Mouse (Mus musculus): Measurements from ENCODE around the gene Rad51c. TPM values are rescaled to one million over a fixed set of nuclear protein-coding genes. Genes with fewer than 3 reads are reported as not detected.
"Not testable (repeated sequence)": the region's sequence is repeated elsewhere in the genome, so short reads cannot be mapped to it uniquely, and the experiment has no call there.

Rad51c gene
- polyA plus RNA-seq, 1 experiment from 2014 or later = 4.5 TPM

DNA sequence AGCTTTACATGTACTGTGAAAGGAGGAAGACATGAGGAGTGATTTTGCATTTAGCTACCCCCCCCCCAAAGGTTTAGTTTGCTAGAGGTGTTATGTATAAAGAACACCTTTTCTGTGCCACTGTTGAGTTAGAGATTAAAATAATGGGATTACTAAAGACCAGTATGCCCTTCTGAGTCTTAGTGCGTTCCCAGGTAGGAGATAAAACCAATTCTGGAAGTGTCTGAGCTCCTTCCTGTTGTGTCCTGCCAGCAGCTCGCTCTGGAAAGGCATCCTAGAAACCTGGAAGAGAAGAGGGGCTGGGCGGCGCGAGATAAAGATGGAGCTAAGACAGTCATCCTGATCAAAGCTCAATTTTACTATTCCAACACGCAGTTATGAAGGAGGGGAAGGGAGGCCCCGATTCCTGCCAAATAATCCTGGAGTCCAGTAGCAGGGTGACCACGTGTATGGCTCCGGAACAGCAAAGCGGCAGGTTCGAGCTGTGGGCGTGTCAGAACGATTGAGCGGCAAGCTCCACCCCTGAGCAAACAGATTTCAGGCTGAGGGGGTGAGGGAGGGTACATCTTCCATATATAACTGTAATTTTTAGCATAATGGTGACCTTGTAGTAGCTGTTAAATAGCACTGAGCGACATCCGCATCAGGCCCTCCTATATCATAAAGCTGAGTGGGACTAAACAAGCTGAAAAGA is 40.1 kb upstream of the Rad51c start:
- Histone ChIP-seq H3K9me3 (no peaks in the 10 kb centered on the region), H3K4me2 (no peak overlapping the region), H3K36me3 (replicated peaks) (no peaks in the 10 kb centered on the region), H3K9ac (no peak overlapping the region), H3K4me1 (peaks cover 18% of the 10 kb centered on the region; the same call in 1 of the 2 replicates), H3K27ac (0 out of 2 replicates have a peak overlapping the region, but pooled peaks have one; percentile 21), H3K4me3 (no peak overlapping the region), H3K27me3 (replicated peaks) (no peaks in the 10 kb centered on the region)
- no peak for ATAC-seq (replicated peaks)
- WGBS = 8% methylated on average over 16 of the region's 16 CpGs

DNA sequence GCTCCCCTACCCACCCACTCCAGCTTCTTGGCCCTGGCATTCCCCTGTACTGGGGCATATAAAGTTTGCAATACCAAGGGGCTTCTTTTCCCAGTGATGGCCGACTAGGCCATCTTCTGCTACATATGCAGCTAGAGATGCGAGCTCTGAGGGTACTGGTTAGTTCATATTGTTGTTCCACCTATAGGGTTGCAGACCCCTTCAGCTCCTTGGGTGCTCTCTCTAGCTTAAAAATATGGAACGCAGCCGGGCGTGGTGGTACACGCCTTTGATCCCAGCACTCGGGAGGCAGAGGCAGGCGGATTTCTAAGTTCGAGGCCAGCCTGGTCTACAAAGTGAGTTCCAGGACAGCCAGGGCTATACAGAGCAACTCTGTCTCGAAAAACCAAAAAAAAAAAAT is 39.3 kb upstream of the Rad51c start:
- not testable (repeated sequence) for H3K9ac ChIP-seq; H3K36me3 ChIP-seq (replicated peaks); H3K4me2 ChIP-seq; H3K4me3 ChIP-seq; H3K27me3 ChIP-seq (replicated peaks); H3K9me3 ChIP-seq; ATAC-seq (replicated peaks)
- Histone ChIP-seq H3K27ac (peak overlapping the region; percentile 80), H3K4me1 (peaks cover 15% of the 10 kb centered on the region; the same call in 1 of the 2 replicates)
- WGBS = 67% methylated on average over 10 of the region's 10 CpGs

DNA sequence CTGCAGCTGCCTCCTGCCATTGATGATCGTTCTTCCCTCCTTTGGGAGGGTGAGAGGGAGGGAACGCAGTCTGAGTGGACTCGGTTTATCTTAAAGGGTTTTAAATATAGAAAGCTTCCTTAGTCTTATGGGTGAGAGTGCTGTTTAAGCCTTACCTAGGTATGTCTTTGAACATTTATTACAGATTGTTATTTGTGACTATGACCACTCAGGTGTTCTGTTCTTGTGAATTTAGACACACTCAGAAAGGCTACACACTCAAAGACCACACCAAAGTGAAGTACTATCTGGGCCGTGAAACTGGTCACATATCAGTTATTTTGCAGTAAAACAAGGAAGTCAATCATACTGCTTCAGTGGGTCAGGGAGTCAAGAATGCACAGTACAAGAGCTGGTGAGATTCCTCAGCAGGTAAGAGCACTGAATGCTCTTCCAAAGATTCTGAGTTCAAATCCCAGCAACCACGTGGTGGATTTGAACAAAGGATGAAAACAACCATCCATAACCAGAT is 38.7 kb upstream of the Rad51c start:
- Histone ChIP-seq H3K27me3 (replicated peaks) (no peaks in the 10 kb centered on the region), H3K36me3 (replicated peaks) (no peaks in the 10 kb centered on the region), H3K4me1 (peaks cover 13% of the 10 kb centered on the region; the same call in 1 of the 2 replicates), H3K27ac (peak overlapping the region; percentile 80), H3K4me2 (no peak overlapping the region), H3K9ac (no peak overlapping the region), H3K4me3 (no peak overlapping the region), H3K9me3 (no peaks in the 10 kb centered on the region)
- WGBS = 0% methylated on average over 5 of the region's 5 CpGs
- ATAC-seq (replicated peaks) = no peak

DNA sequence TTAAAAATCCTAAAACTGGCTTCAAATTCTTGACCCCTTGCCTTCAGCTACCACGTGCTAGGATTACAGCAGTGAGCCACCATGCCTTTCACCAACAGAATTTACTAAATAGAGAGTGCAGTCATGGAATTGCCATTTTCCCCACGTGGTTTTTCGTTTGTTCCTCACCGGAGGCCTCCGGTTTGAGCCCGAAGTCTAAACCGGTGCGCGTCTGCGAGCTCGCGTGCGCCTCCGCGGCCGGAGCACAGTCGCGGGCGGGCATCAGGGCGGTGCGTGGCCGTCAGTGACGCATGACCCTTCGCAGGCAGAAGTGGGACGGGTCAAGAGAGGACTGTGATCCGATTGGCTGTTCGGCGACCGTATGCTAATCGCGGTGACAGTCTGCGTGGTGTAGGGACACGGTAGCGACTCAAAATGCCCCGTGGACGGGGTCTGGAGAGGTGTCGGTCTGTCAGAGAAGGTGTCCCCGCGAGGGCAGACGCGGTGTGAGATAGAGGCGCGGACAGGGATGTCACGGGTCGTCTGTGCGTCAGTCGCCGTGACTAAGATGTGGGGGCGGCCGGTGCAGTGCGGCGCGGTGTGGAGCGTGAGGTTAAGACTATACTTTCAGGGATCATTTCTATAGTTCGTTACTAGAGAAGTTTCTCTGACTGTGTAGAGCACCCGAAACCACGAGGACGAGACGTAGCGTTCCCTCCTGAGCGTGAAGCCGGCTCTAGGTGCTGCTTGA is 38.1 kb upstream of the Rad51c start:
- Histone ChIP-seq H3K4me2 (peak overlapping the region; percentile 57), H3K4me1 (peaks cover 11% of the 10 kb centered on the region; the same call in 1 of the 2 replicates), H3K4me3 (peak overlapping the region; percentile 37), H3K9ac (peak overlapping the region; percentile 45), H3K27ac (peak overlapping the region; percentile 90)
- H3K36me3 ChIP-seq (replicated peaks); H3K27me3 ChIP-seq (replicated peaks); H3K9me3 ChIP-seq: not testable (repeated sequence)
- WGBS = under 1% methylated on average over 32 of the region's 62 CpGs
- peak; percentile 99 for ATAC-seq (replicated peaks)

DNA sequence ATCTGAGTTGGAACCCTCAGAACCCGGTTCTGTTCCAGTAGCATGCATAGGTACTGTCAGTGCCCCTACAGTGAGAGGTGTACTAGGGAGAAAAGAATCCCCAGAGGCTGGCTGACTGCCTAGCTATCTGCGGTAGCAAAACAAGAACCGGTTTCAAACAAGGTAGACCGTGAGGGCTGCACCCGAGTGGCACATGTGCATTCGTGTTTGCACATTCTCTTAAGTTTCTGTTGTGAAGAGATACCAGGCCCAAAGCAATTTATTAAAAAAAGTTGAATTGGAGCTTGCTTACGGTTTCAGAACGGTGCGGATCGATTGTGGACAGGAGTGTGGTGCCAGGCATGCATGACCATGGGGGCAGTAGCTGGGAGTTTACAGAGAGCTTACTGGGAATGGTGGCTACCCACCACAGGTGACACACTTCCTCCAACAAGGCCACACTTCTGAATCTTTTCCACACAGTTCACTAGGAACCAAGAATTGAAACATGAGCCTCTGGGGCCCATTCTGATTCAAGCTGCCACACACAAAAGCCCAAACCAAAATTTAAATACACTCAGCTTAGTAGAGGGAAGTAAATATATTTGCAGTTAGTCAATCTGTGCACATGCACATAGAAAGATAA is 35.2 kb upstream of the Rad51c start:
- 88% methylated on average over 10 of the region's 10 CpGs for WGBS

DNA sequence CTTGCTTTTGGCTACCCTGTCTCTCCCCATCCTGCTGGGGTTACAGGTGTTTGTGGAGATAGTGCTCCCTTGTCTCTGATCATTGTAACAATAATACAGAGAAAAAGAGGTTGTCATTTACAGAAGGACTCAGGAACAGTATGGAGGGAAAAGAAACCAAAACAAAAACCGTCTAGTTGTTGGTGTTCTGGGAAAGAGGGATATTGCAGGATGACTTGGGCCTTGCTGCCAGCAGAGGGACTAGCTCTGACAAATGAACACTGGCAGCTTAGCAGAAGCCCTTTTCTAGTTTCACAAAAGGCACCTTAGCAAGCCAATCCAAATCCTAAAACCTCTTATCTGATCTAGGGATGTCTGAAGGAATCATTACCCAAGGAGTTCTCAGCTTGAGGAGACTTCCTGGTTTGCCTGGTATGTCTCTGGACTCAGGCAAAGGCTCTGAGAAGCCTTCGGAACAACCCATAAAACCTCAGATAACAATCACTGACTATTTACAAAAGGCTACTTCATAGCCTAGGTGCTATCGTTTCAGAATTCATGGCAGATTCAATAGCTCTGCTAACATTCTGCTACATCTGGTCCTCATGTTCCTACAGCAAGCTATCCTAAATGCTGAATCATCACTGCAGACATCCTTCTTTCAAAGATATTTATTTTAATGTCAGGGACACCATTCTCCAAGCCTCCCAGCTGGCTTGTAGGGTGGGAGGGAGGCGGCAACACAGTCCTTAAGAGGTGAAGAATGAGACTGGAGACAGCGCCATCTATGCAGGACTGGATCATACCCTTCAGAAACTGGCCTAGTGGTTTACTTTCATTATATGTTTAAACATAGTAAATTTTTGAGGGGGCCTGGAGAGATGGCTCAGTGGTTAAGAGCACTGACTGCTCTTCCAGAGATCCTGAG is 31.8 kb upstream of the Rad51c start:
- 71% methylated on average over 5 of the region's 5 CpGs for WGBS

More for the DNA sequence above, 35.2 kb upstream of the Rad51c start:
- no peaks in the 10 kb centered on the region for H3K36me3 ChIP-seq (replicated peaks)
- H3K9me3 ChIP-seq = no peaks in the 10 kb centered on the region
- H3K4me2 ChIP-seq = no peak overlapping the region
- no peak overlapping the region for H3K27ac ChIP-seq
- no peak overlapping the region for H3K9ac ChIP-seq
- no peak overlapping the region for H3K4me3 ChIP-seq
- ATAC-seq (replicated peaks) = no peak
- H3K4me1 ChIP-seq = 0 out of 2 replicates have a peak, but pooled peaks cover 11% of the 10 kb centered on the region
- no peaks in the 10 kb centered on the region for H3K27me3 ChIP-seq (replicated peaks)

DNA sequence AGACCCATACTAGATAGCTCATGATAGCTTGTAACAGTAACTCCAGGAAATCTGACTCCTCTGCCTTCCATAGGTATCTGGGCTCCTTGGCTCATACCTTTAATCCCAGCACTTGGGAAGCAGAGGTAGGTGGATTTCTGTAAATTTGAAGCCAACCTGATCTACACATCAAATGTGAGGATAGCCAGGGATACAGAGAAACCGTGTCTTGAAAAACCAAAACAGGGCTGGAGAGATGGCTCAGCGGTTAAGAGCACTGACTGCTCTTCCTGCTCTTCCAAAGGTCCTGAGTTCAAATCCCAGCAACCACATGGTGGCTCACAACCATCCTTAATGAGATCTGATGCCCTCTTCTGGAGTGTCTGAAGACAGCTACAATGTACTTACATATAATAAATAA is 30.4 kb upstream of the Rad51c start:
- not testable (repeated sequence) for ATAC-seq (replicated peaks); H3K4me2 ChIP-seq; H3K27ac ChIP-seq; H3K4me3 ChIP-seq; H3K9ac ChIP-seq; H3K4me1 ChIP-seq; H3K36me3 ChIP-seq (replicated peaks); H3K27me3 ChIP-seq (replicated peaks); H3K9me3 ChIP-seq
- 93% methylated on average over 2 of the region's 2 CpGs for WGBS

More for the DNA sequence above, 31.8 kb upstream of the Rad51c start:
- ATAC-seq (replicated peaks) = no peak
- Histone ChIP-seq H3K4me1 (no peaks in the 10 kb centered on the region), H3K27me3 (replicated peaks) (no peaks in the 10 kb centered on the region), H3K4me3 (no peak overlapping the region), H3K36me3 (replicated peaks) (no peaks in the 10 kb centered on the region), H3K27ac (no peak overlapping the region), H3K4me2 (no peak overlapping the region), H3K9me3 (no peaks in the 10 kb centered on the region), H3K9ac (no peak overlapping the region)

DNA sequence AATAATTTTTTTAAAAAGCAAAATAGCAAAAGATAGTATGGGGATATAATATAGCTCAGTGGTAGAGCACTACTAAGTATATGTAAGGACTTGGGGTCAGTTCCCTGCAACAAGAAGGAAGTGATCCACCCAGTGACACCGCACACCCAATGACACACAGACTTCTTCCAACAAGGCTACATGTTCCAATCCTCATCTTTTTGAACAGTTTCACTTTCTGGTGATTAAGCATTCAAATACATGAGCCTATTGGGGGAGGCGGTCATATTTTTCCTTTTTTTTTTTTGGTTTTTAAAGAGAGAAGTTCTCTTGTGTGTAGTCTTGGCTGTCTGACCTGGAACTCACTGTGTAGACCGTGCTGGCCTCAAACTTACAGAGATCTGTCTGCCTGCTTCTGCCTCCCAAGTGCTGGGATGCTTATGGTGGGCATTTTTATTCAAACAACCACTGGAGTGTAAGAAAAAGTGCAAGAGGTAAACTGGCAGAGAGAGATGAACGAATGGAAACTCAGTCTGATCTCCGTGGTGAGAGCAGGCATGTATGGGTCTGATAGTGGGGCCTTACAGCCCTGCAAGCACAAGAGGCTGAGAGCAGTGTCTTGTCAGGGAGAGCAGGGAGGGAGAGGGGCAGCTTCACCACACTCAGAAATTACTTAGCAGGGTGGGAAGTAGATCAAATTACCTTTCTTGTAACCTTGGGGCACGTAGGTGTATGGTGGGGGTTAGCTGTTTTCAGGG is 28.3 kb upstream of the Rad51c start:
- no peaks in the 10 kb centered on the region for H3K4me1 ChIP-seq
- no peaks in the 10 kb centered on the region for H3K27me3 ChIP-seq (replicated peaks)
- H3K9me3 ChIP-seq = no peaks in the 10 kb centered on the region
- H3K4me2 ChIP-seq = no peak overlapping the region
- no peak overlapping the region for H3K4me3 ChIP-seq
- 54% methylated on average over 6 of the region's 6 CpGs for WGBS
- no peak for ATAC-seq (replicated peaks)
- no peaks in the 10 kb centered on the region for H3K36me3 ChIP-seq (replicated peaks)
- H3K27ac ChIP-seq = no peak overlapping the region
- H3K9ac ChIP-seq = no peak overlapping the region

DNA sequence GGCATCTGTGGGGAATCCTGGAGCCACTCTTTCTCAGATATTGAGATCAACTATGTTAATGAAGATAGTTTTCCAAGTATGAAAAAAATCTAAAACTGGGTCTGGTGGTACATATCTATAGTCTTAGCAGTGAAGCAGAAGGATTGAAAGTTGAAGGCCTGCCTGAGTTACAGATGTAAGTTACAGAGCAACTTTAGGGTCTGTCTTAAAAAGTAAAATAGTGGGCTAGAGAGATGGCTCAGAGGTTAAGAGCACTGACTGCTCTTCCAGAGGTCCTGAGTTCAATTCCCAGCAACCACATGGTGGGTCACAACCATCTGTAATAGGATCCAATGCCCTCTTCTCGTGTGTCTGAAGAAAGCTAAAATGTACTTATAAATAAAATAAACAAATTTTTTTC is 27.7 kb upstream of the Rad51c start:
- Histone ChIP-seq H3K4me1 (peaks cover 3% of the 10 kb centered on the region; the same call in 1 of the 2 replicates), H3K4me3 (no peak overlapping the region), H3K36me3 (replicated peaks) (no peaks in the 10 kb centered on the region), H3K9ac (no peak overlapping the region), H3K27me3 (replicated peaks) (no peaks in the 10 kb centered on the region), H3K9me3 (no peaks in the 10 kb centered on the region), H3K4me2 (no peak overlapping the region), H3K27ac (no peak overlapping the region)
- no peak for ATAC-seq (replicated peaks)
- WGBS = 84% methylated on average over 1 of the region's 1 CpGs

DNA sequence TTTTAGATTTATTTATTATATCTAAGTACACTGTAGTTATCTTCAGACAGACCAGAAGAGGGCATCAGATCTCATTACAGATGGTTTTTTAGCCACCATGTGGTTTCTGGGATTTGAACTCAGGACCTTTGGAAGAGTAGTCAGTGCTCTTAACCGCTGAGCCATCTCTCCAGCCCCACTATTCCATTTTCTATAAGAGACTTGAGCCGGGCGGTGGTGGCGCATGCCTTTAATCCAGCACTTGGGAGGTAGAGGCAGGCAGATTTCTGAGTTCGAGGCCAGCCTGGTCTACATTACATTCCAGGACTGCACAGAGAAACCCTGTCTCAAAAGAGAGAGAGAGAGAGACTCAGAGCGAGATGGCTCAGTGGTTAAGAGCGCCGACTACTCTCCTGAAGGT is 27.1 kb upstream of the Rad51c start:
- 90% methylated on average over 8 of the region's 8 CpGs for WGBS
- not testable (repeated sequence) for H3K4me1 ChIP-seq; H3K36me3 ChIP-seq (replicated peaks); H3K4me3 ChIP-seq; H3K9me3 ChIP-seq; H3K4me2 ChIP-seq; H3K27ac ChIP-seq; H3K9ac ChIP-seq; H3K27me3 ChIP-seq (replicated peaks); ATAC-seq (replicated peaks)

DNA sequence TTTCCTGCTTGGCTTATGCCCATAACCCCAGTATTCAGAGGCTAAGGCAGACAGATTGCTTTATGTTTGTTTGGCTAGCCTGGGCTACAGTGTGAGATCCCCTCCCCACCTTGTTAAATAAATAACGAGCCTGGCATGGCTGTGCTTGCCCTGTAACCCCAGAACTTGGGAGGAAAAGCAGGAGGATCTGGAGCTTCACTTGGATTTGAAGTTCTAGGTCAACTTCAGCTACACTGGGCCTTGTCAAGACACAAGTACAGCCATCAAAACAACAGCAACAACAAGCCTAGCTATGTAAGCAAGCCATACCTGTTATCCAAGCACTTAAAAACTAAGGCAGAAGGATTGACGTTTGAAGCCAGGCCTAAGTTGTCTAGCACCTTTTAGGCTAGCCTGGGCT is 25.6 kb upstream of the Rad51c start:
- H3K27ac ChIP-seq = no peak overlapping the region
- H3K4me3 ChIP-seq = no peak overlapping the region
- ATAC-seq (replicated peaks) = no peak
- H3K4me1 ChIP-seq = peaks cover 8% of the 10 kb centered on the region; the same call in 1 of the 2 replicates
- WGBS = 77% methylated on average over 2 of the region's 2 CpGs
- no peak overlapping the region for H3K4me2 ChIP-seq
- H3K9ac ChIP-seq = no peak overlapping the region
- no peaks in the 10 kb centered on the region for H3K9me3 ChIP-seq
- H3K36me3 ChIP-seq (replicated peaks) = no peaks in the 10 kb centered on the region
- H3K27me3 ChIP-seq (replicated peaks) = no peaks in the 10 kb centered on the region

All from midbrain, embryonic 15.5 days (tissue).